Mouse (Mus musculus): Measurements from ENCODE around the gene Asns.

The Asns gene

DNA sequence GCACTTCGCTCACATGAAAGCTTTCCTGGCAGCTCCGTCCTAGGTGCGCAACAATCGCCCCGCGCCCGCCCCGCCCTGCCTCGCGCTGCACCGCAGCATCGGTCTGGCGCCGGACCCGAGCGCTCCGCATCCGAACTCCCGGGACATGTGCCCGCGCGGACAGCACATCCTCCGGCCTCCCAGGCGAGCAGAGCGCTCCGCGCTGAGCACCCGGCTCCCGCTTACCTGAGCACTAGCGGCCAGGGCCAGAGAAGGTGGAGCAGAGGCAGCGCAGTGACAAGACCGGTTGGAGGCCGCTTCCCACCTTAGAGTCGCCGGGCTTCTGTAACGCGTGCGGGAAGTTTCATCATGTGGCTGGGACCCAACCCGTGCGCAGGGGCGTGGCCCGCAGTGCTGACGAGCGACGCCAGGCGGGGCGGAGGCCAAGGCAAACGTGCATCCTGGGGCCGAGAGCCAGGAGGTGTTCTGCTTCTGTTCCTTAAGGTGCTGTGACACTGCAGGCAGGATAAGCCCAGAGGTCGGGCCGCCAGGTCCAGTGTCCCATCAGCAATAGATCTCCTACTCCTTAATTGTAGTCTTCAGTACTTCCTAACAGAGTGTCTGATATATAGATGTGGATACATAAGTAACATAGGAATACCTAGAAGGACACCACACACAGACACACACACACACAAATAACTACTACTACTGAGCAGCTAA lies at the start of gene Asns:
Gene Asns (minus strand): TSS at position 371 of the 702 bp plus-strand sequence.
- ChIA-PET POLR2A (interaction anchor here (0.6 to 23.7 kb wide), 38 partner anchors 9 to 1501 kb away, joined by 3 to 618 read pairs (median 5); partner anchors contain the start of genes C1galt1 (in 3 of the 4) and Sdhaf3 (in 1 of the 4)), CTCF (interaction anchor here in 2 of 4 experiments (0.6 to 1.1 kb wide), 3 partner anchors 105 to 533 kb away, joined by 3 to 14 read pairs (median 7); partner anchors contain the start of gene C1galt1 (in 1 of the 2))

DNA sequence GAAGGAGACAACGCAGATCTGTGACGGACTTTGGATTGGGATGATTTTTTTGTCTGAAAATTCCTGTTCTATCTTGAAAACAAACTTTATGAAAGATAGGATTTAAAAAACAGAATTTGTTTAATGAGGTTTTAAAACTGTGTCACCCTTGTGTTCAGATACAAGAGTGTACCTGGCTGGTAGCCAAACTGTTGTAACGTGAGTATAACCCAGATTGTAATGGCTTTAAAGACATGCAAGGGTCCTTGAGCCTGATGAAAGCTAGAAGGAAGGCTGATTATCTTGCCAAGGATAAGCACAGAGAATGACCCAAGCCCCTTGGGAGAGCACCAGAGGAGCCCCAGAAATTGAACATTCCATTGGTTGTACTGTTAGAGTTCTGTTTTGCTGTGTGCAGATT lies 48.7 kb upstream of the Asns start:
- POLR2A ChIA-PET: interaction anchor here in 1 of 4 experiments (1.1 kb wide), 1 partner anchor 8 kb away, joined by 3 read pairs; no protein-coding TSS in a partner anchor
- CTCF ChIA-PET: no interaction called here

DNA sequence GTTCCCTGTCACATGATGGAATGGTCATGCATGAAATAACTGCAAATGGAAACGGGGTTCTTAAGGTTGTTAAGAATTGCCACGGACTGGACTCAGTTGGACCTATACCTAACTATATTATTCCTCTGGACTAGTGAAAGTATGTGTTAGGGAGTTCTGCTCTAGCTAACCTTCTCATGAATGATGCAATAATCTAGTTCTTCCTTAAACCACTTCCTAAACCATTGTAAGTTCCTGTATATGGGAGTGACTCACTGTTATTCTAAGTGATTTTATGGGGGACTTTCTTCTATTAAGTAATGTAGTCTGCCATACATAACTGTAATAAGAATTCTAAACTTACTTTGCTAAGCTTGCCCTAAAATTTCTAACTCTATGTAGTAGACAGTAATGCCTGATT lies 44.8 kb upstream of the Asns start:
- ChIA-PET CTCF (no interaction called here), POLR2A (interaction anchor here in 1 of 4 experiments (1.8 kb wide), 1 partner anchor 107 kb away, joined by 5 read pairs; the partner anchor contains the start of gene C1galt1)

DNA sequence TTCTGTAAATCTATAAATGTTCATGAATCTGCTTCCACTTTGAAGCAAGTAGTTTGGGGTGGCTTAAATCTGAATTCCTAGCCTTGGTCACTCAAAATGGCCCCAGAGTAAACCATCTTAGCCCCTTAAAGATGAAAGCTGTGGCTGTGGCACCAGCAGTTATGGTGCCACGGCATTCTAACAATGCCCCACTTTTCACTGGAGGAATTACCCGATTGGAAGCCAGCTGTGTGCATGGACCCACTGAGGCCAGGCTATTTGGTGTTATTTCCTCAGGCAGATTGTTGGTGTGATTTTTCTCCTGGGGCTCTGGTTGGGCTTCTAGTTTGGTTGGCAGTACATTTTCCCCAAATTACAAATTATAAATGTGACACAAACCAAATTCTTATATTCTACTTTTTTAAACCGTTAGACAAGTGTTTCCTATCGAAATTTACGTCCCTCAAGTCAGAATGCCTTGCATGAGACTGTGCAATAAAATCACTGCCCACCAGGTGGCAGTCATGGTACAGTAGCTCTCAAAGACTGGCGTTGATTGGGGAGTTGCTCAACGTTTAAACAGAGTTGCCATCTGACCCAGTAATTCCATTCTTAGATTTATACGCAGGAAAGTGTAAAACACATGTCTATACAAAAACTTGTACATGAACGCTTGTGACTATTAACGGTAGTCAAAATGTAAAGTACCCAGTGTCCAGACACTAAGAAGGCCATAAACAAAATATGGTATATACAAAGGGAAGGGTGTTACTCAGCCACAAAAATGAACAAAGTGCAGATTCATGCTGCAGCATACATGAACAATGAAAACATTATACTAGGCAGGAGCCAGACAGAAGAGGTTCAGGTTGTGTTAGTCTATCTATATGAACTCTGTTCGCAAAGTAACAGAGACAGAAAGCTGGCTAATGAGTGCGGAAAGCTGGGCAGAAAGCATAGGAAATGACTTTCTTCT lies 40.0 kb upstream of the Asns start:
- CTCF ChIA-PET: interaction anchor here in 2 of 4 experiments (0.8 to 1.4 kb wide), 4 partner anchors 20 to 354 kb away, joined by 3 to 5 read pairs (median 4); no protein-coding TSS in a partner anchor

DNA sequence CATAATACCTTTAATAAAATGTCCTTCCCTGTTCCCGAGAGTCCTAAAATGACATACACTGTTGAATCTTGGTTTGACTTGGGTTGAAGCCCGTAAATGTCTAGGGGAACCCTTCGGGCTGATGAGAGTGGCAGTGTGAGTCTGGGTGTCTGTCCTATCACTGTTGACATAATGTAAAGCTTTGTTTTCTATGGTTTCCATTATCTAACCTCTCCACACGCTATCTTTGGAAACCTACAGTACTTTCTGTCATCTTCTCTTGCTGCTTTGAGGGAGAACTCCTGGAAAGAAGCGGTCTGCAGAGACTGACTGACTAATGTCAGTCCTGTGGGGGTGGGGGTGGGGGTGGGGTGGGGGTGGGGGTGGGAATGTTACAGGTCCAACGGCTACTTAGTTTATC lies 39.0 kb upstream of the Asns start:
- POLR2A ChIA-PET: interaction anchor here (0.7 to 8.9 kb wide), 18 partner anchors 20 to 115 kb away, joined by 3 to 122 read pairs (median 4); partner anchors contain the start of genes Asns (in 2 of the 4) and C1galt1 (in 1 of the 4)

More for the DNA sequence above, 40.0 kb upstream of the Asns start:
- POLR2A ChIA-PET: interaction anchor here in 3 of 4 experiments (0.9 to 8.9 kb wide), 13 partner anchors 9 to 111 kb away, joined by 3 to 122 read pairs (median 4); partner anchors contain the start of genes Asns (in 2 of the 3) and C1galt1 (in 1 of the 3)

DNA sequence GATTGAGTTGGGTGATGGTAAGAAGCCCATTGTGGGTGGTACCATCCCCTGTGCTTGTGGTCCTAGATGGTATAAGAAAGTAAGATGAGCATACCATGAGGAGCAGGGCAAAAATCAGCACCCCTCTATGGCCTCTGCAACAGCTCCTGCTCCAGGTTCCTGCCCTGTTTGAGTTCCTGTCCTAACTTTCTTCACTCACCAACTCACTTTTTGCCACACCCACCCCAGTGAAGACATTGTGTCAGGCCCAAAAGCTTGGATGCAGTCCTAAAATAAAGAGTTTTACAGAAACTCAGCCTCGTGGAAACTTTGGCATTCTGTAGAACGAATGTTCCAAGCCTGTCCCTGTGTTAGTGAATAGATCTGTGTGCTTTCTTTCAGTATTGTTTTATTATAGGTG lies 36.1 kb upstream of the Asns start:
- ChIA-PET POLR2A (interaction anchor here in 3 of 4 experiments (0.7 to 8.9 kb wide), 13 partner anchors 12 to 436 kb away, joined by 3 to 122 read pairs (median 5); partner anchors contain the start of genes C1galt1 (in 2 of the 3) and Asns (in 1 of the 3)), CTCF (no interaction called here)

More for the DNA sequence above, 39.0 kb upstream of the Asns start:
- CTCF ChIA-PET: interaction anchor here in 3 of 4 experiments (0.6 to 1.3 kb wide), 6 partner anchors 21 to 355 kb away, joined by 3 to 4 read pairs (median 3); no protein-coding TSS in a partner anchor

DNA sequence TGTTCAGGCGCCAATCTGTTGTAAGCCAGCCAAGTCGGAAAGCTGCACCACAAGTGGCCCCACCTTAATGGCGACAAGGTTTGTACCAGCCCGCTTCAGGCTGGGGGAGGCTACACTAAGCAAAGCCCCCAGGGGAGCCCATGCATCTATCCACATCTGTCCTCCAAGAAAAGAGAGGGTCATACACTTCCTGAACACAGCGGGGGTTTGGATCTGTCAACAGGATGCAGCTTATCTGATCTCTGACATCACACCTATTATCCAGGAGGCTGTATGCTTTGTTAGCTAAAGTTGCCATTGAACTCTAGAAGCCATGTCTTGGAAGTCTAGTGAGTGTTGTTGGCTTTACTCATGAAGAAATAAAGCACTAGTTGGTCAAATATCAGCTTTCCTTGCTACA lies 35.2 kb upstream of the Asns start:
- ChIA-PET CTCF (no interaction called here), POLR2A (interaction anchor here (0.6 to 8.9 kb wide), 24 partner anchors 9 to 128 kb away, joined by 3 to 122 read pairs (median 4); partner anchors contain the start of genes C1galt1 (in 2 of the 4) and Asns (in 1 of the 4))

DNA sequence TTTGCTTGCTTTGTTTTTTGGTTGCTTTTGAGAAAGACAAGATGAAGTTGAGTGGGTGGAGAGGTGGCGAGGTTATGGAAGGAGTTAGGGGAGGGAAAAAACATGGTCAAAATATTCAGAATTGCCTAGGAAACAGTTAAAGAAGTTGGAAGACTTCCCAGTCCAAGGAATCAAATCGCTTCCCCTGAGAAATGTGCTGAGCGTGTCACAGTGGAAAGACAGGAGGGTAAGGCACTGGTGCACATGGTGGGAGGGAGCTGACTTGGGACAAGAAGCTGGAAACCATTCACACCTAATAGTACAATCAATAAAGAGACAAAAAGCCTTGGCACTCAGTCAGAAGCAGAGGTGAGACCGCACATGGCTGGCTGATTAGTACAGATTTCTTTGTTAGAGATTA lies 23.2 kb upstream of the Asns start:
- POLR2A ChIA-PET: interaction anchor here in 2 of 4 experiments (1.2 to 4.6 kb wide), 6 partner anchors 12 to 32 kb away, joined by 3 to 27 read pairs (median 13); no protein-coding TSS in a partner anchor

DNA sequence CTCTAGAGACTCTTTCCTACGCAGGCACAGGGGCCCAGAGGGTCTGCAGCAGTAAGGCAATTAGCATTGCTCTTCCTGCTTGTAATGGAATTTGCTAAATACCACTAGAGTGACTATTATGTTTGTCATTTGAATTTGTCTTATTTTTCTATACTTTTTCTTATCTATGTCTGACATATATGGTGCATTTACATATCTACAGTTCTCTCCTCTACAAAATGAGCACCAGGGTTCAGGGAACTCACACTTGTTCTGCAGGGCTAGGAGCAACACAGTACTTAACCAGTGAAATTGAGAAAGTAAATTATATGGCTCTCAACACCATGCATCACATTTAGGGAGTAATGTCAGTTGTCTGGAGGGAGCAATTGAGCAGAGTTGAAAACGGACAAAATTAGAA lies 21.2 kb upstream of the Asns start:
- CTCF ChIA-PET: no interaction called here
- POLR2A ChIA-PET: interaction anchor here in 1 of 4 experiments (1.4 to 2.8 kb wide), 2 partner anchors 19 to 23 kb away, joined by 4 to 15 read pairs; no protein-coding TSS in a partner anchor

More for the DNA sequence above, 23.2 kb upstream of the Asns start:
- CTCF ChIA-PET: no interaction called here

DNA sequence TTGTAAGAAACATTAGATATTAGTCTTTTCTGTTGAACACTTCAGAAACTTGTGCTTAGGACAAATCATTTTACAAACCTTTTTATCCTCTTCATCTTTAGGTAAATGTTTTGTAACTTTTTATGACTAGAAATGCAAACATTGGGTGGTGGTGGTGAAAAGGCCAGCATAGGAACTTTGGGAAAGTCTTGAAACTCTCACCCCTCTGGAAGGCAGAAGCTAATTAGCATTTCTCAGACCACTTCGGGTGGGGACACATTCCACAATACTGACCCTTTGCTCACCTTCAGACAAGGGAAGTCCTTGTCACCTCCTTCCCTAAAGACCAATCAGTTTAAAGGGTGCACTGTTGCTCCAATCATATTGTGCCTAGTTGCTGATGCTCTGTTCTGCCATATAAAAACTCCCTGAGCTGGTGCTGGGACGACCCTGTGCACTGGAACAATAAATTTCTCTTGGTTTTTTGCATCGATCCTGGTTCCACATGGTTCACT lies 18.8 kb upstream of the Asns start:
- ChIA-PET CTCF (no interaction called here), POLR2A (interaction anchor here (0.6 to 9.0 kb wide), 19 partner anchors 13 to 1590 kb away, joined by 3 to 428 read pairs (median 5); partner anchors contain the start of gene Asns (in 2 of the 4))

DNA sequence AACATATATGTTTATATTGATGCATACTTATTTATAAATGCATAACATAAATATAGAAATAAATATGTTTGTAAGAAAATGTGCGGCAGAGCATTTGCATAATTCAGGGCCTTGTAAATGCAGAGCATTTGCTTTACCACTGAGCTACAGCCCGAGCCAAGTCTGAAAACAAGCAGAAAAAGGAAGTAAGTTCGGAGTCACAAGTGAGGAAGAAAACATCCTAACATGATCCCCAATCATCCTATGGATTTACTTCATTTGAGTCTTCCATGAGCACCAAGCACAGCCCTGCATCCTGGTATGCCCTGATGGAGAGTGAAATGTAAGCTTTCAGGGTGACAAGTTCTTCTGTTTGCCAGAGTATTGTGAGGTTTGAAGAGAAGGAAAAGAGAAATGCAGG lies 15.2 kb upstream of the Asns start:
- CTCF ChIA-PET: interaction anchor here in 1 of 4 experiments (0.6 kb wide), 1 partner anchor 1530 kb away, joined by 4 read pairs; no protein-coding TSS in a partner anchor

DNA sequence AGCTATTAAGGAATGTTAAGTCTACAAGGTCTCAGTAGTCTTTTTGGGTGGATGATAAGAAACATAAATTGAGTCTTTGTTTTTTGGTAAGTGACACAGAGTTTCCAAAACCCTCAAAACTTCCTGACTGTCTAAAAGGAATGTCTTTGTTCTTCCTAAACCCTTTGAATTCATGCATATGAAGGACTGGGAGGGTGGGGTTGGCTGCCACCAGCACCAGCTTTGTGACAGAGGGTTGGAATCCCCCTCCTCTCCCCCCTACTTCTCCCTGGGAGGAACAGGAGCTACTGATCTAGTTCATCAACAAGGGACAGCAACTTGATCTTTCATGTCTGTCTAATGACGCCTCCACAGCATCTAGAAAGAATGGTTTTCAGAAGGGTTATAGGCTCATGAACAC lies 13.7 kb upstream of the Asns start:
- POLR2A ChIA-PET: interaction anchor here (0.6 to 9.0 kb wide), 29 partner anchors 8 to 141 kb away, joined by 3 to 428 read pairs (median 4); partner anchors contain the start of genes Asns (in 3 of the 4) and C1galt1 (in 1 of the 4)
- CTCF ChIA-PET: interaction anchor here in 1 of 4 experiments (0.9 to 1.2 kb wide), 2 partner anchors 10 to 13 kb away, joined by 3 to 4 read pairs; no protein-coding TSS in a partner anchor

More for the DNA sequence above, 15.2 kb upstream of the Asns start:
- POLR2A ChIA-PET: interaction anchor here (0.6 to 9.0 kb wide), 17 partner anchors 13 to 586 kb away, joined by 3 to 428 read pairs (median 7); partner anchors contain the start of genes Asns (in 3 of the 4) and C1galt1 (in 1 of the 4)

DNA sequence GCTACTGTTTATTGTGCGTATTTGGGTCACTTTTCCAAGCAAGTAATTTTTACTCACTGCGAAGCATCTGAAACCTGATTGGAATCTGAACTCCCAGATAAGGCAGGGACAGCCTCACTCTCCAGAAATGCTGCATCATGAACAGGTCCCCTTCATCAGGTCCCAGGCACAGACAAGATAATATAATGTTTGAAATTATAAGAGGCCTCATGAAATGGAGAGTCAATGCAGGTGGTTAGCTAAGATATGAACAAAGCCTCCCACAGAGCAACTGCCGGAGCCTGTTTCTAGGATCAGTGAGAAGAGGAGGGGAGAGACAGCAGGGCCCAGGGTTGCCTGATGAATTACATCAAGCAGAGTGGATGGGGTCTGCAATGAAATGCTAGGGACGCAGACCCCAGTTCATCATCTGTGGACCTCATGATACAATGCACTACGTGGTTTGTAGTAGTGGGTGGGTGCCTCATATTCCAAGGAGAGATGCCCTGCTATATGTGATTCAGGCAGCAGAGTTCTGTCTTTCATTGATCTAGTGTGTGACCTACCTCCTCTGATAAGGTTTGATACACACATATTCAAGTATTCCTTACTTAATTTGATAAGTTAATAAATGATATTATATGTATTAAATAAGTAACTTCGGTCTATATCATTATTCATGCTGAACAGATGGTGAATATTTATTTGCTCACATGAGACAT lies 5.1 kb upstream of the Asns start:
- ChIA-PET POLR2A (interaction anchor here (0.6 to 23.7 kb wide), 10 partner anchors 8 to 417 kb away, joined by 4 to 618 read pairs (median 28); no protein-coding TSS in a partner anchor), CTCF (no interaction called here)

DNA sequence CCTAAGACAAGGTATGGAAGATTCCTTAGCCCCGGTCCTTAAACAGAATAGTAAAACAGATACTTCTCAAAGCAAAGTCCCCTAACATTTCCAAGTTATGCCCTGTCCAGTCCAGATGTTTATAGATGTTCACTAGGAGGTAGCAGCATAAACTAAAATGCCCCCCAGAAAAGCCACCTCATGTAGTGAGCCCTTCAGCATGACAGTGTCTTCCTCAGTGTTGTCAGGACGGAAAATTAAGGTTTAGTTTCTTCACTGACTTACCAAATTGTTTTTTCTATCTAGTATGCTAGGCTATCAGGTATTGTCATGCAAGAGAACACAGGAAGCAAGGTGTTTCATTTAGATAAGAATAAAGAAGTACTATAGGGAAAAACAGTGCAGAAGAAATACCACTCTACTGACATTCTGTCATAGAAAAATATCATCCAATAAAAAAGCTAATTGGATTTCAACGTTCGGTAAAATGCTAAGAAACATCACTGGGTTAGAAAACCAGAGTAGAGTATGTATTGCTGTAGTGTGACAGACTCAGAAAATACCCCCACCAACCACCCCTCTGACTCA lies 4.1 kb upstream of the Asns start:
- POLR2A ChIA-PET: interaction anchor here (0.9 to 23.7 kb wide), 13 partner anchors 9 to 147 kb away, joined by 3 to 618 read pairs (median 30); partner anchors contain the start of gene C1galt1 (in 1 of the 4)
- CTCF ChIA-PET: interaction anchor here in 2 of 4 experiments (0.6 to 1.0 kb wide), 2 partner anchors 9 to 81 kb away, joined by 3 read pairs; no protein-coding TSS in a partner anchor

DNA sequence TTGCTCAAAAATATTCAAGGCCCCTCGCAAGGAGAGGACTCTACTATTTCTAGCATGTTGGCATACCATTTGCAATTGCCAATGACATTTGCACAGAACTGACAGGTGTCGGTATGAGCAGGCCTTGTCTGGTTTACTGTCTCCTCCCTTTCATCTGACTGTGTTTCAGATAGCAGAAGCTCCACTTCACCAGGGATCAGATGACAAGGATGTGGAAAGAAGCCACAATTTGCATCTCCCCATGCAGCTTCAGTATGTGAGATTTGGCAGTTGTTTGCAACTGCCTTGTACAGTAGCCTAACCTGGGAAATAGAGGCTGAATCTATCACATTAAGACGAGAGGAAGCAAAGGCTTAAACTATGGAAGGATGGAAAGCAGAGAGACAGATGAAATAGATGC lies 3.6 kb upstream of the Asns start:
- CTCF ChIA-PET: interaction anchor here in 2 of 4 experiments (0.6 to 1.0 kb wide), 2 partner anchors 10 to 82 kb away, joined by 3 read pairs; no protein-coding TSS in a partner anchor
- POLR2A ChIA-PET: interaction anchor here in 3 of 4 experiments (0.6 to 23.7 kb wide), 16 partner anchors 11 to 150 kb away, joined by 3 to 618 read pairs (median 12); partner anchors contain the start of gene C1galt1 (in 2 of the 3)

DNA sequence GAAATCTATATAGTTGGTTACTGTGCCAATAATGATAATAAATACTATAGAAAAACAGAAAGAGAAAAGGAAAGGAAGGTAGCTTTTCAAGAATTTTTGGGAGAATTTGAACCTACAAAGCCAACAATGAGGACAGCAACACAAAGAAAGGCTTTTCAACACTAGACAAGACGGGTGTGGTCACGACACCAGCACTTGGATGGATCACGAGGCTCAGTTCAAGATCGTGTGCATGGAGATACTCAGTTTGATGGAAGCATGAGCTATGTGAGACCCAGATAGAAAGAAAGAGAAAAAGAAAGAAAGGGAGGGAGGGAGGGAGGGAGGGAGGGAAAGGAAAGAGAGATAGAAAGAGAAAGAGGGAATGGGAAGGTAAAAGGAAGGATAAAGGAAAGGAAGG lies 2.8 kb upstream of the Asns start:
- CTCF ChIA-PET: no interaction called here
- POLR2A ChIA-PET: interaction anchor here (0.6 to 23.7 kb wide), 22 partner anchors 10 to 846 kb away, joined by 3 to 618 read pairs (median 6); partner anchors contain the start of gene C1galt1 (in 2 of the 4)

Data from embryonic stem cell, embryonic (primary cell).